Mouse (Mus musculus): Measurements from ENCODE around the gene Gm17521. TPM values are rescaled to one million over a fixed set of nuclear protein-coding genes. Genes with fewer than 3 reads are reported as not detected.

Gm17521 gene
- polyA plus RNA-seq (2015; fragmentation: Nextera tagmentation; extraction: Ambion mirVana), result not detected in 2 replicates

DNA sequence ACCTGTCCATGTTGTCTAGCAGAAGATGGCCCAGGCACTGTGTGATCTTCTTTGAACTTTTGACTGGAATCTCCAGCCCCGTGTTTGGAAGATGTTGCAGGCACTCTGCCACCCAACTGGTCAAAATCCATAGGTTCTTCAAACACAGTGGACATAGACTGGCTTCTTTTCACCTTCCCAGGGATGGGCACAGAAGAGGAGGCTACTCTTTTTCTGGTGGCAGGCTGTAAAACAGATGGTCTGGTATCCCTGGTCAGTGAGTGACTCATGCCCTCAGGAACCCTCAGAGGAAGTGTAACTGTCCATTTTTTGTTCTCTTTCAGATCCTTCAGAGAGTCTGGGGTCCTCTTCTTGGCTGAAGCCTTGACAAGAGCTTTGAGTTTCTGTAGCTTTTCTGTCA, at the start of gene Gm17521:
Gene Gm17521 (minus strand): TSS at position 101 of the 400 bp plus-strand sequence.

Other genes starting within 250 kb of the Gm17521 start
- 7.9 and 9.1 TPM in 2 replicates for gene Cldn34c1, start 73.8 kb upstream of the Gm17521 start, polyA plus RNA-seq (2015; fragmentation: Nextera tagmentation; extraction: Ambion mirVana)
- gene Srsx, start 192.8 kb upstream of the Gm17521 start, polyA plus RNA-seq (2015; fragmentation: Nextera tagmentation; extraction: Ambion mirVana), result not detected in 2 replicates
- gene Gm17577, start 217.2 kb upstream of the Gm17521 start, polyA plus RNA-seq (2015; fragmentation: Nextera tagmentation; extraction: Ambion mirVana), result not detected in 2 replicates

Measured in urinary bladder, postnatal 0 days (tissue).